Mouse (Mus musculus): ENCODE measurements around the gene Elp4. TPM values are rescaled to one million over a fixed set of nuclear protein-coding genes. Genes with fewer than 3 reads are reported as not detected.

The Elp4 gene
- polyA plus RNA-seq, 1 experiment from 2014 or later: 48.5 TPM

Other genes with a start within 250 kb of the Elp4 start
- gene Pax6, start 235.7 kb downstream of the Elp4 start, polyA plus RNA-seq (2016; fragmentation: Nextera tagmentation; extraction: Ambion mirVana): 21.5 and 74.8 TPM in 2 replicates
- 103 and 111 TPM in 2 replicates for gene Immp1l, start 74 bp upstream of the Elp4 start, polyA plus RNA-seq (2016; fragmentation: Nextera tagmentation; extraction: Ambion mirVana)
- gene Dnajc24, start 99.0 kb upstream of the Elp4 start, polyA plus RNA-seq (2016; fragmentation: Nextera tagmentation; extraction: Ambion mirVana): 49.6 and 52.2 TPM in 2 replicates

Measured in midbrain, embryonic 12.5 days (tissue).